Mouse (Mus musculus) midbrain, embryonic 14.5 days (tissue): ENCODE results near the gene Commd7. TPM values are rescaled to one million over a fixed set of nuclear protein-coding genes. Genes with fewer than 3 reads are reported as not detected.
A peak's percentile ranks its signal among the peaks of the same experiment; 100 is the strongest.
"Not testable (repeated sequence)": the region's sequence is repeated elsewhere in the genome, so short reads cannot be mapped to it uniquely, and the experiment has no call there.

Experiments used
- ATAC-seq: fragments of 200-750 bp; cut with Nextera tagmentation; 2 replicates; pipeline ENCODE4 v1.8.0; 2017; ENCODE audit warnings: moderate number of reproducible peaks, moderate library complexity; ENCODE audit not compliant: low FRiP score, low TSS enrichment
- DNase-seq: peaks from one replicate; pipeline ENCODE4 v3.0.0-alpha.2; 2015
- H3K27ac ChIP-seq: fragments of 300-500 bp; sonication (generic); replicated peaks from 2 replicates; pipeline ENCODE4 v1.5.1; 2014; ENCODE audit warnings: mild to moderate bottlenecking, low read depth, low read length, moderate library complexity
- H3K27me3 ChIP-seq: fragments of 300-500 bp; sonication (generic); 2 replicates; pipeline ENCODE4 v1.6.1; 2014; ENCODE audit warnings: low read length, control low read depth, mixed read lengths; ENCODE audit not compliant: control insufficient read depth, insufficient read depth
- H3K36me3 ChIP-seq: fragments of 300-500 bp; sonication (generic); 2 replicates; pipeline ENCODE4 v1.6.1; 2014; ENCODE audit warnings: low read length, control low read depth; ENCODE audit not compliant: control insufficient read depth, insufficient read depth
- H3K4me1 ChIP-seq: fragments of 300-500 bp; sonication (generic); 2 replicates; pipeline ENCODE4 v1.6.1; 2014; ENCODE audit warnings: mild to moderate bottlenecking, antibody characterized with exemption, low read length, control low read depth; ENCODE audit not compliant: control insufficient read depth, insufficient read depth
- H3K4me2 ChIP-seq: fragments of 300-500 bp; sonication (generic); 2 replicates; pipeline ENCODE4 v1.6.1; 2014; ENCODE audit warnings: mild to moderate bottlenecking, low read length, moderate library complexity
- H3K4me3 ChIP-seq: fragments of 300-500 bp; sonication (generic); replicated peaks from 2 replicates; pipeline ENCODE4 v1.5.1; 2014; ENCODE audit warnings: low read depth, low read length
- H3K9ac ChIP-seq: fragments of 300-500 bp; sonication (generic); replicated peaks from 2 replicates; pipeline ENCODE4 v1.6.1; 2014; ENCODE audit warnings: mild to moderate bottlenecking, low read length, moderate library complexity
- H3K9me3 ChIP-seq: fragments of 300-500 bp; sonication (generic); 2 replicates; pipeline ENCODE4 v1.6.1; 2016; ENCODE audit warnings: low read length, control low read depth, mixed read lengths; ENCODE audit not compliant: control insufficient read depth
- WGBS: fragments of 180-500 bp; shearing (Covaris S2); extraction: QIAGEN DNeasy Blood & Tissue Kit; methylation state at CpG from one replicate; pipeline ENCODE4 v1.1.7; 2014; 5-methylcytosine and 5-hydroxymethylcytosine counted together
- polyA plus RNA-seq: library from polyadenylated mRNA; unstranded; fragments of >200 nt; fragmentation: Nextera tagmentation; extraction: Ambion mirVana; gene quantifications from 2 replicates; pipeline ENCODE4 v1.2.1, GENCODE M21; 2014

Gene Commd7
- 76.0 and 92.8 TPM in 2 replicates for polyA plus RNA-seq

GRCm38 (mm10) chr2:153631976-153632870 is at the start of gene Commd7:
TSS of gene Commd7 (minus strand) at chr2:153632781.
- H3K4me3 ChIP-seq: peak within 1 kb of the TSS; percentile 85
- no peaks in the 10 kb centered on the region for H3K9me3 ChIP-seq
- H3K9ac ChIP-seq: peak within 1 kb of the TSS; percentile 95
- peak; percentile 94 for DNase-seq
- no peaks in the 10 kb centered on the region for H3K27me3 ChIP-seq
- H3K36me3 ChIP-seq: peaks cover 17% of the 10 kb centered on the region
- peak within 1 kb of the TSS; percentile 92 for H3K27ac ChIP-seq
- WGBS: 4% methylated on average over 53 of the region's 53 CpGs
- peak; percentile 85 for ATAC-seq
- H3K4me2 ChIP-seq: peak within 1 kb of the TSS; percentile 69
- peaks cover 16% of the 10 kb centered on the region for H3K4me1 ChIP-seq

GRCm38 (mm10) chr2:153679959-153680358 is 47.4 kb upstream of the Commd7 start:
- Histone ChIP-seq H3K4me2 (no peak overlapping the region), H3K9me3 (no peaks in the 10 kb centered on the region), H3K4me1 (no peaks in the 10 kb centered on the region), H3K36me3 (peaks cover 20% of the 10 kb centered on the region), H3K4me3 (no peak overlapping the region), H3K27me3 (no peaks in the 10 kb centered on the region), H3K27ac (no peak overlapping the region), H3K9ac (no peak overlapping the region)
- DNase-seq (no peak), ATAC-seq (no peak)
- WGBS: 96% methylated on average over 1 of the region's 1 CpGs

- DNase-seq (no peak), ATAC-seq (no peak)
- Histone ChIP-seq H3K9ac (no peak overlapping the region), H3K9me3 (no peaks in the 10 kb centered on the region), H3K4me2 (no peak overlapping the region), H3K27ac (no peak overlapping the region), H3K27me3 (no peaks in the 10 kb centered on the region), H3K36me3 (peaks cover 23% of the 10 kb centered on the region), H3K4me3 (no peak overlapping the region), H3K4me1 (no peaks in the 10 kb centered on the region)
- 88% methylated on average over 7 of the region's 7 CpGs for WGBS
Observed at GRCm38 (mm10) chr2:153677550-153677949, 45.0 kb upstream of the Commd7 start.

GRCm38 (mm10) chr2:153676944-153677343 is 44.4 kb upstream of the Commd7 start:
- no peaks in the 10 kb centered on the region for H3K4me1 ChIP-seq
- H3K4me2 ChIP-seq: no peak overlapping the region
- no peaks in the 10 kb centered on the region for H3K9me3 ChIP-seq
- ATAC-seq (no peak), DNase-seq (no peak)
- H3K9ac ChIP-seq: no peak overlapping the region
- H3K36me3 ChIP-seq: peaks cover 23% of the 10 kb centered on the region
- WGBS: 93% methylated on average over 6 of the region's 6 CpGs
- no peak overlapping the region for H3K4me3 ChIP-seq
- no peak overlapping the region for H3K27ac ChIP-seq
- no peaks in the 10 kb centered on the region for H3K27me3 ChIP-seq

GRCm38 (mm10) chr2:153675364-153675763 is 42.8 kb upstream of the Commd7 start:
- H3K9ac ChIP-seq, H3K27me3 ChIP-seq, H3K4me2 ChIP-seq, DNase-seq, H3K4me1 ChIP-seq, H3K4me3 ChIP-seq, H3K27ac ChIP-seq, H3K9me3 ChIP-seq, ATAC-seq: not testable (repeated sequence)
- WGBS: 89% methylated on average over 1 of the region's 1 CpGs
- H3K36me3 ChIP-seq: peaks cover 23% of the 10 kb centered on the region

GRCm38 (mm10) chr2:153672619-153673018 is 40.0 kb upstream of the Commd7 start:
- 92% methylated on average over 2 of the region's 2 CpGs for WGBS
- H3K9ac ChIP-seq: no peak overlapping the region
- ATAC-seq: no peak
- H3K4me3 ChIP-seq: no peak overlapping the region
- no peak for DNase-seq
- H3K27me3 ChIP-seq: no peaks in the 10 kb centered on the region
- no peak overlapping the region for H3K27ac ChIP-seq
- no peaks in the 10 kb centered on the region for H3K4me1 ChIP-seq
- peaks cover 14% of the 10 kb centered on the region; the same call in 1 of the 2 replicates for H3K36me3 ChIP-seq
- no peaks in the 10 kb centered on the region for H3K9me3 ChIP-seq
- H3K4me2 ChIP-seq: no peak overlapping the region

- peak; percentile 25 for DNase-seq
- Histone ChIP-seq H3K4me1 (no peaks in the 10 kb centered on the region), H3K36me3 (0 out of 2 replicates have a peak, but pooled peaks cover 7% of the 10 kb centered on the region), H3K27me3 (no peaks in the 10 kb centered on the region), H3K4me3 (no peak overlapping the region), H3K9me3 (no peaks in the 10 kb centered on the region), H3K27ac (no peak overlapping the region), H3K4me2 (no peak overlapping the region), H3K9ac (no peak overlapping the region)
- ATAC-seq: no peak
- WGBS: 63% methylated on average over 5 of the region's 5 CpGs
Observed at GRCm38 (mm10) chr2:153670111-153670510, 37.5 kb upstream of the Commd7 start.

GRCm38 (mm10) chr2:153668754-153669376 is 36.3 kb upstream of the Commd7 start:
- peak; percentile 92 for DNase-seq
- WGBS: 65% methylated on average over 7 of the region's 7 CpGs
- ATAC-seq: peak; percentile 37; the same call in 1 of the 2 replicates
- no peak overlapping the region for H3K4me3 ChIP-seq
- no peaks in the 10 kb centered on the region for H3K9me3 ChIP-seq
- no peak overlapping the region for H3K4me2 ChIP-seq
- no peaks in the 10 kb centered on the region for H3K4me1 ChIP-seq
- H3K36me3 ChIP-seq: peaks cover 12% of the 10 kb centered on the region; the same call in 1 of the 2 replicates
- H3K27ac ChIP-seq: no peak overlapping the region
- no peaks in the 10 kb centered on the region for H3K27me3 ChIP-seq
- H3K9ac ChIP-seq: no peak overlapping the region
